Mouse (Mus musculus) lung, postnatal 0 days (tissue): Measurements from ENCODE around the gene Nol12.

Source experiments
- CTCF ChIP-seq: IDR thresholded peaks from 2 replicates; pipeline ENCODE4 v1.5.1; 2016; ENCODE audit warnings: antibody characterized with exemption, mild to moderate bottlenecking
- EP300 ChIP-seq: IDR thresholded peaks from 2 replicates; pipeline ENCODE4 v1.6.1; 2016; ENCODE audit warnings: antibody characterized with exemption, mild to moderate bottlenecking, control low read depth

DNA sequence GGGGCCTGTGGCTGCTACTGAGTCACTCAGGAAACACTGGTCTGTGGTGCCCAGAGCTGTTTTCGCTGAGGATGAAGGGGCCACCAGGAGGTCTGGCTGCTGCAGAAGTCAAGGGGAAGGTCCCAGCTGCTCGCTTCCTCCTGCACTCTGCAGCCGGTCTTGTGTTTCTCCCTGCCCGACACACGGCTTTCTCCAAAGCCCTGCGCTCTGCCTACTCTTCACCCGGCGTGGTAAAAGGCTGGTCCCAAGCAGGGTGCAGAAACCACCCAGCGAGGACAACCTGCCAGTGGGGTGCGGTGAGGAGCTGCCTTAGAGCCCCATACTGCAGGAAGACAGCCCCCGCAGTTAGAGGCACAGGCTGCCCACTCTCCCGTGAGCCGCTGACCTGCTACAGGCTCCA is 40.0 kb upstream of the Nol12 start:
- no peak for TF ChIP-seq CTCF
- no peak for TF ChIP-seq EP300
